Comparison of ENCODE assay signal across 2 mouse cellular contexts in genomic region chr1:30977239-30977638, GRCm38 (mm10). TPM values are rescaled to one million over a fixed set of nuclear protein-coding genes. Genes with fewer than 3 reads are reported as not detected.
"Had no signal": no experiment of that assay in that cellular context is flagged by ENCODE, and none has a peak within 500 bp of the region (broad histone marks: within the 10 kb centered on the region; RNA-seq: fewer than 3 reads in every experiment).

No protein-coding gene starts in this region.

RNA-seq across cellular contexts. Expression of gene AC153137.1, which starts 0.5 kb away (rescaled TPM):
- total RNA-seq: megakaryocyte, adult 5-6 weeks; megakaryocyte-erythroid progenitor cell, adult 5-6 weeks had no signal
